Mouse (Mus musculus) liver, adult 2 months (tissue): ENCODE results near the gene Scml4. TPM values are rescaled to one million over a fixed set of nuclear protein-coding genes. Genes with fewer than 3 reads are reported as not detected.

Experiments
- DNase-seq: peaks from one replicate; pipeline ENCODE4 v3.0.0-alpha.2; 2011; ENCODE audit warnings: low read depth, low spot score; ENCODE audit errors: extremely low read depth
- H3K27ac ChIP-seq: fragments of 200-500 bp; replicated peaks from 2 replicates; pipeline ENCODE4 v1.5.1; 2012; ENCODE audit warnings: low read depth, mild to moderate bottlenecking, control low read depth, inconsistent platforms, low read length; ENCODE audit not compliant: insufficient read depth
- H3K27me3 ChIP-seq: fragments of 200-500 bp; 2 replicates; pipeline ENCODE4 v1.6.1; 2012; ENCODE audit warnings: mild to moderate bottlenecking, moderate library complexity, low read length, inconsistent platforms; ENCODE audit not compliant: control insufficient read depth, insufficient read depth
- H3K36me3 ChIP-seq: fragments of 200-500 bp; 2 replicates; pipeline ENCODE4 v1.6.1; 2012; ENCODE audit warnings: low read length, inconsistent platforms; ENCODE audit not compliant: control insufficient read depth, insufficient read depth
- H3K4me1 ChIP-seq: fragments of 200-500 bp; 2 replicates; pipeline ENCODE4 v1.6.1; 2011; ENCODE audit warnings: low read length; ENCODE audit not compliant: control insufficient read depth, insufficient read depth
- H3K4me3 ChIP-seq: fragments of 200-500 bp; 2 replicates; pipeline ENCODE4 v1.5.1; 2011; ENCODE audit warnings: low read depth, mild to moderate bottlenecking, control low read depth, low read length, moderate library complexity; ENCODE audit not compliant: insufficient read depth
- H3K79me2 ChIP-seq: fragments of 200-500 bp; 2 replicates; pipeline ENCODE4 v1.6.1; 2012; ENCODE audit warnings: inconsistent platforms, mild to moderate bottlenecking, low read length, moderate library complexity; ENCODE audit not compliant: control insufficient read depth, insufficient read depth
- H3K9ac ChIP-seq: fragments of 200-500 bp; 2 replicates; pipeline ENCODE4 v1.6.1; 2012; ENCODE audit warnings: low read depth, mild to moderate bottlenecking, control low read depth, inconsistent platforms, low read length
- CTCF ChIP-seq: fragments of 200-500 bp; IDR thresholded peaks from 2 replicates; pipeline ENCODE4 v1.5.1; 2011; ENCODE audit warnings: low read depth, low read length, control low read depth
- POLR2A ChIP-seq: fragments of 200-500 bp; IDR thresholded peaks from 2 replicates; pipeline ENCODE4 v1.6.1; 2011; ENCODE audit warnings: low read length, control low read depth; ENCODE audit not compliant: insufficient read depth; ENCODE audit errors: extremely low read depth
- WGBS: fragments of 180-500 bp; shearing (Covaris S2); methylation state at CpG from one replicate; pipeline ENCODE4 v1.1.7; 2018; 5-methylcytosine and 5-hydroxymethylcytosine counted together
- polyA plus RNA-seq: library from polyadenylated mRNA; depleted of rRNA; stranded (reverse); fragments of >200 nt; gene quantifications from 2 replicates; pipeline ENCODE4 v1.2.3, GENCODE M21; 2012
- total RNA-seq: library from RNA; depleted of rRNA; stranded (reverse); fragments of >200 nt; gene quantifications from 2 replicates; pipeline ENCODE4 v1.2.3, GENCODE M21; 2014

Scml4 gene
- total and polyA plus RNA-seq, 2 experiments = 0.28 to 0.50 TPM

GRCm38 (mm10) chr10:42980999-42981757 lies 121.0 kb downstream of the Scml4 start:
- no peak overlapping the region for H3K9ac ChIP-seq
- 65% methylated on average over 7 of the region's 7 CpGs for WGBS
- H3K4me1 ChIP-seq = no peaks in the 10 kb centered on the region
- H3K27ac ChIP-seq = no peak overlapping the region
- no peaks in the 10 kb centered on the region for H3K36me3 ChIP-seq
- no peak overlapping the region for H3K4me3 ChIP-seq
- TF ChIP-seq POLR2A (no peak), CTCF (no peak)
- no peak for DNase-seq
- H3K79me2 ChIP-seq = no peaks in the 10 kb centered on the region
- H3K27me3 ChIP-seq = no peaks in the 10 kb centered on the region

DNA sequence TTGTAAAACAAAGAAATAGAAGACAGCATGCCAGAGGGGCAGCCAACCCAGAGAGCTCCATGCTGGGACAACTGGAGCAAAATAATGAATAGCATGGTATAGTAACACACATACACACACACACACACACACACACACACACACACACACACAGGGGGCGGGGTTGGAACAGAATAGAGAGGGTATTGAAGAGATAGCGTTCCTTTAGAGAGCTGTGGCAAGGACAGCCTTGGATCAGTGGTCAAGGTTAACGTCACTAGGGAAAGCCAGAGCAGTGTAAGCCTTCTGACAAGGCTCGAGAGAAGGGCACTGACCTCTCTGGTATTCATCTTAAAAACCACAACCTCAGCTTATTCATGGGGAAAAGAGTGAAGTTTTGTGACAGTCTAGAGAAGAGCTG lies 124.7 kb downstream of the Scml4 start:
- Histone ChIP-seq H3K27me3 (no peaks in the 10 kb centered on the region), H3K9ac (no peak overlapping the region), H3K4me3 (no peak overlapping the region), H3K36me3 (no peaks in the 10 kb centered on the region), H3K27ac (no peak overlapping the region), H3K4me1 (no peaks in the 10 kb centered on the region), H3K79me2 (no peaks in the 10 kb centered on the region)
- 64% methylated on average over 4 of the region's 4 CpGs for WGBS
- no peak for TF ChIP-seq CTCF
- no peak for TF ChIP-seq POLR2A
- no peak for DNase-seq

- H3K27me3 ChIP-seq = no peaks in the 10 kb centered on the region
- no peaks in the 10 kb centered on the region for H3K4me1 ChIP-seq
- no peaks in the 10 kb centered on the region for H3K36me3 ChIP-seq
- WGBS = 17% methylated on average over 6 of the region's 6 CpGs
- TF ChIP-seq CTCF (peak; percentile 52), POLR2A (no peak)
- DNase-seq = no peak
- H3K27ac ChIP-seq = no peak overlapping the region
- no peaks in the 10 kb centered on the region for H3K79me2 ChIP-seq
- H3K9ac ChIP-seq = no peak overlapping the region
- H3K4me3 ChIP-seq = no peak overlapping the region
These were observed 127.5 kb downstream of the Scml4 start for GRCm38 (mm10) chr10:42987594-42988052.

- Histone ChIP-seq H3K9ac (no peak overlapping the region), H3K36me3 (no peaks in the 10 kb centered on the region), H3K4me3 (no peak overlapping the region), H3K4me1 (no peaks in the 10 kb centered on the region), H3K27me3 (no peaks in the 10 kb centered on the region), H3K27ac (no peak overlapping the region), H3K79me2 (no peaks in the 10 kb centered on the region)
- TF ChIP-seq CTCF (no peak), POLR2A (no peak)
- DNase-seq = no peak
- WGBS = 67% methylated on average over 15 of the region's 15 CpGs
These were observed 128.5 kb downstream of the Scml4 start for GRCm38 (mm10) chr10:42988627-42989026.

DNA sequence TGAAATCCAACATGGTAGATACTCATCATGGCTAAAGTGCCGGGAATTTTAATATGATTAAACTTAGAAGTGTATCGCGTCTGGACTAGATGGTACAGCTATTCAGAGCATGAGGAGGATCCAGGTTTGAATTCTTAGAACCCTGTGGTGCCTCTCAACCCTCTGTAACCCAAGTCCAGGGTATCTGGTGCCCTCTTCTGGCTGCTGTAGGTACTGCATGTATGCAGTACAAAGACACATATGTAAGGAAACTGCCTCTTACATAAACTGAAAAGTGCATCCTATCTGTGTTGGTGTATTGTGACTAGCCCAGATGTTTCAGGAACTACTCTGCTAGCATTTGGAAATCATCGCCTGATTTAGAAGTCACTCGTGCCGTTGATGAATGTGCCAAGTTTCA lies 129.7 kb downstream of the Scml4 start:
- no peak overlapping the region for H3K9ac ChIP-seq
- TF ChIP-seq CTCF (peak; percentile 64), POLR2A (no peak)
- no peaks in the 10 kb centered on the region for H3K36me3 ChIP-seq
- no peaks in the 10 kb centered on the region; the same call in 1 of the 2 replicates for H3K27me3 ChIP-seq
- H3K27ac ChIP-seq = no peak overlapping the region
- H3K4me1 ChIP-seq = no peaks in the 10 kb centered on the region
- H3K4me3 ChIP-seq = no peak overlapping the region
- 33% methylated on average over 6 of the region's 6 CpGs for WGBS
- DNase-seq = peak; percentile 43
- no peaks in the 10 kb centered on the region for H3K79me2 ChIP-seq

GRCm38 (mm10) chr10:42991018-42991417 lies 130.8 kb downstream of the Scml4 start:
- H3K27me3 ChIP-seq = no peaks in the 10 kb centered on the region; the same call in 1 of the 2 replicates
- H3K36me3 ChIP-seq = no peaks in the 10 kb centered on the region
- no peaks in the 10 kb centered on the region for H3K4me1 ChIP-seq
- no peak overlapping the region for H3K27ac ChIP-seq
- H3K9ac ChIP-seq = no peak overlapping the region
- H3K4me3 ChIP-seq = no peak overlapping the region
- no peak for TF ChIP-seq CTCF
- no peak for TF ChIP-seq POLR2A
- DNase-seq = no peak
- H3K79me2 ChIP-seq = no peaks in the 10 kb centered on the region
- 79% methylated on average over 9 of the region's 9 CpGs for WGBS
